Mouse (Mus musculus) cerebellum, adult 11-12 months (tissue): ENCODE measurements at regions not wholly inside any gene's neighbourhood (a gene's known extent, or its start where the extent isn't known, plus 50 kb on each side); places are given as distances from the start of the nearest gene placed in this dataset.

Source experiments
- DNase-seq: peaks from one replicate; pipeline ENCODE4 v3.0.0; 2022

GRCm38 (mm10) chr12:98039677-98040076 lies 219.6 kb downstream of the Galc start:
- no peak for DNase-seq

- DNase-seq, result no peak
Measured at GRCm38 (mm10) chr12:98023655-98024054, 235.6 kb downstream of the Galc start.

GRCm38 (mm10) chr12:98014607-98015278 lies 244.5 kb downstream of the Galc start:
- no peak for DNase-seq

- DNase-seq, result no peak
Measured at GRCm38 (mm10) chr12:98009175-98009574, 250.1 kb downstream of the Galc start.

- no peak for DNase-seq
Measured at GRCm38 (mm10) chr12:98005671-98006469, 253.4 kb downstream of the Galc start.

- DNase-seq, result no peak
Measured at GRCm38 (mm10) chr12:98002217-98002616, 257.0 kb downstream of the Galc start.

GRCm38 (mm10) chr12:97994884-97995283 lies 264.4 kb downstream of the Galc start:
- no peak for DNase-seq

- no peak for DNase-seq
Measured at GRCm38 (mm10) chr12:97993937-97994336, 265.3 kb downstream of the Galc start.

- DNase-seq, result no peak
Measured at GRCm38 (mm10) chr12:97983390-97983789, 275.9 kb downstream of the Galc start.

GRCm38 (mm10) chr12:97978668-97979067 lies 280.6 kb downstream of the Galc start:
- DNase-seq, result no peak

GRCm38 (mm10) chr12:97978178-97978651 lies 281.0 kb downstream of the Galc start:
- no peak for DNase-seq

GRCm38 (mm10) chr12:97977633-97978032 lies 281.6 kb downstream of the Galc start:
- no peak for DNase-seq

GRCm38 (mm10) chr12:97973909-97974510 lies 285.2 kb downstream of the Galc start:
- no peak for DNase-seq

- DNase-seq, result no peak
Measured at GRCm38 (mm10) chr12:97957201-97957600, 302.1 kb downstream of the Galc start.

GRCm38 (mm10) chr12:97953336-97953735 lies 305.9 kb downstream of the Galc start:
- no peak for DNase-seq

GRCm38 (mm10) chr12:97952204-97952603 lies 307.1 kb downstream of the Galc start:
- DNase-seq, result no peak

GRCm38 (mm10) chr12:97950072-97950471 lies 309.2 kb downstream of the Galc start:
- DNase-seq, result no peak

- DNase-seq, result no peak
Measured at GRCm38 (mm10) chr12:97947421-97947820, 311.8 kb downstream of the Galc start.

GRCm38 (mm10) chr12:97938361-97938760 lies 320.9 kb downstream of the Galc start:
- no peak for DNase-seq

GRCm38 (mm10) chr12:97929877-97930276 lies 329.4 kb downstream of the Galc start:
- DNase-seq, result no peak

GRCm38 (mm10) chr12:97927036-97927435 lies 332.2 kb downstream of the Galc start:
- no peak for DNase-seq

- no peak for DNase-seq
Measured at GRCm38 (mm10) chr12:97921349-97922264, 337.7 kb downstream of the Galc start.

GRCm38 (mm10) chr12:97918416-97918815 lies 340.8 kb downstream of the Galc start:
- no peak for DNase-seq
